Mouse (Mus musculus) spleen, adult 2 months (tissue): ENCODE measurements around the gene Tmem87b. TPM values are rescaled to one million over a fixed set of nuclear protein-coding genes. Genes with fewer than 3 reads are reported as not detected.

Experiments
- DNase-seq, 2 experiments: peaks; one replicate each; pipeline versions ENCODE4 v3.0.0 to v3.0.0-alpha.2; 2012 to 2021; ENCODE audit warnings: low spot score in 2 of 2, low read depth in 1 of 2
- H3K27ac ChIP-seq: fragments of 200-500 bp; 2 replicates; pipeline ENCODE4 v1.5.1; 2012; ENCODE audit warnings: low read length, inconsistent platforms; ENCODE audit not compliant: insufficient read depth
- H3K27me3 ChIP-seq: fragments of 200-500 bp; 2 replicates; pipeline ENCODE4 v1.6.1; 2012; ENCODE audit warnings: mild to moderate bottlenecking, moderate library complexity, low read length, inconsistent platforms; ENCODE audit not compliant: control insufficient read depth, insufficient read depth
- H3K36me3 ChIP-seq: fragments of 200-500 bp; 2 replicates; pipeline ENCODE4 v1.6.1; 2012; ENCODE audit warnings: mild to moderate bottlenecking, low read length, inconsistent platforms; ENCODE audit not compliant: control insufficient read depth, insufficient read depth
- H3K4me1 ChIP-seq: fragments of 200-500 bp; 2 replicates; pipeline ENCODE4 v1.6.1; 2011; ENCODE audit warnings: inconsistent platforms; ENCODE audit not compliant: control insufficient read depth, insufficient read depth, insufficient read length
- H3K4me3 ChIP-seq: fragments of 200-500 bp; 2 replicates; pipeline ENCODE4 v1.5.1; 2011; ENCODE audit warnings: mild to moderate bottlenecking, inconsistent platforms; ENCODE audit not compliant: insufficient read depth, insufficient read length; ENCODE audit errors: extremely low read depth
- CTCF ChIP-seq: fragments of 200-500 bp; IDR thresholded peaks from 2 replicates; pipeline ENCODE4 v1.5.1; 2011; ENCODE audit warnings: mild to moderate bottlenecking, inconsistent platforms; ENCODE audit not compliant: insufficient read depth, insufficient read length, insufficient replicate concordance; ENCODE audit errors: extremely low read depth
- POLR2A ChIP-seq: fragments of 200-500 bp; IDR thresholded peaks from 2 replicates; pipeline ENCODE4 v1.6.1; 2011; ENCODE audit warnings: low read depth, low read length, inconsistent platforms
- WGBS: fragments of 180-500 bp; shearing (Covaris S2); methylation state at CpG from one replicate; pipeline ENCODE4 v1.1.7; 2018; 5-methylcytosine and 5-hydroxymethylcytosine counted together
- polyA plus RNA-seq: library from polyadenylated mRNA; depleted of rRNA; stranded (reverse); fragments of >200 nt; gene quantifications from 2 replicates; pipeline ENCODE4 v1.2.3, GENCODE M21; 2012

Gene Tmem87b
- polyA plus RNA-seq, 1 experiment, result 5.9 TPM

GRCm38 (mm10) chr2:128862636-128863035 lies 44.7 kb downstream of the Tmem87b start, which contains the start of gene Fbln7:
Fbln7 (plus strand) TSS chr2:128862981.
- Histone ChIP-seq H3K27me3 (peaks cover 7% of the 10 kb centered on the region; the same call in 1 of the 2 replicates), H3K27ac (no peak within 1 kb of the TSS), H3K4me1 (no peaks in the 10 kb centered on the region), H3K36me3 (no peaks in the 10 kb centered on the region), H3K4me3 (no peak within 1 kb of the TSS)
- 93% methylated on average over 9 of the region's 9 CpGs for WGBS
- TF ChIP-seq POLR2A, result no peak
- no peak for TF ChIP-seq CTCF
- DNase-seq, result no peak

- DNase-seq, result no peak
- no peak for TF ChIP-seq POLR2A
- no peak for TF ChIP-seq CTCF
- WGBS, result 7% methylated on average over 38 of the region's 38 CpGs
- no peaks in the 10 kb centered on the region for H3K36me3 ChIP-seq
- H3K27me3 ChIP-seq, result peaks cover 7% of the 10 kb centered on the region; the same call in 1 of the 2 replicates
- no peak overlapping the region for H3K27ac ChIP-seq
- no peaks in the 10 kb centered on the region for H3K4me1 ChIP-seq
- no peak overlapping the region; the same call in 1 of the 2 replicates for H3K4me3 ChIP-seq
Observed at GRCm38 (mm10) chr2:128863777-128864331, 45.9 kb downstream of the Tmem87b start.

GRCm38 (mm10) chr2:128865061-128865460 lies 47.1 kb downstream of the Tmem87b start:
- no peaks in the 10 kb centered on the region for H3K4me1 ChIP-seq
- no peak overlapping the region for H3K4me3 ChIP-seq
- TF ChIP-seq POLR2A (no peak), CTCF (no peak)
- DNase-seq, result no peak
- WGBS, result 55% methylated on average over 3 of the region's 3 CpGs
- H3K27ac ChIP-seq, result no peak overlapping the region
- no peaks in the 10 kb centered on the region for H3K36me3 ChIP-seq
- H3K27me3 ChIP-seq, result peaks cover 7% of the 10 kb centered on the region; the same call in 1 of the 2 replicates

- H3K27ac ChIP-seq, result no peak overlapping the region
- no peaks in the 10 kb centered on the region for H3K4me1 ChIP-seq
Observed at GRCm38 (mm10) chr2:128871656-128872055, 53.7 kb downstream of the Tmem87b start.

GRCm38 (mm10) chr2:128872256-128872655 lies 54.3 kb downstream of the Tmem87b start:
- Histone ChIP-seq H3K4me3 (no peak overlapping the region), H3K4me1 (no peaks in the 10 kb centered on the region), H3K27me3 (no peaks in the 10 kb centered on the region), H3K36me3 (no peaks in the 10 kb centered on the region), H3K27ac (no peak overlapping the region)
- DNase-seq, result no peak
- TF ChIP-seq POLR2A (no peak), CTCF (no peak)
- WGBS, result 95% methylated on average over 9 of the region's 9 CpGs

More at GRCm38 (mm10) chr2:128871656-128872055, 53.7 kb downstream of the Tmem87b start:
- DNase-seq, result no peak
- Histone ChIP-seq H3K4me3 (no peak overlapping the region), H3K27me3 (no peaks in the 10 kb centered on the region), H3K36me3 (no peaks in the 10 kb centered on the region)
- WGBS, result 62% methylated on average over 8 of the region's 8 CpGs
- TF ChIP-seq POLR2A (no peak), CTCF (no peak)

GRCm38 (mm10) chr2:128875526-128875925 lies 57.6 kb downstream of the Tmem87b start:
- no peak overlapping the region for H3K4me3 ChIP-seq
- no peaks in the 10 kb centered on the region for H3K27me3 ChIP-seq
- WGBS, result 76% methylated on average over 8 of the region's 8 CpGs
- no peaks in the 10 kb centered on the region for H3K36me3 ChIP-seq
- H3K27ac ChIP-seq, result no peak overlapping the region
- no peak for DNase-seq
- TF ChIP-seq CTCF, result no peak
- no peak for TF ChIP-seq POLR2A
- no peaks in the 10 kb centered on the region for H3K4me1 ChIP-seq

GRCm38 (mm10) chr2:128881236-128881635 lies 63.3 kb downstream of the Tmem87b start:
- no peak for DNase-seq
- TF ChIP-seq POLR2A (no peak), CTCF (no peak)

More at GRCm38 (mm10) chr2:128881236-128881635, 63.3 kb downstream of the Tmem87b start:
- Histone ChIP-seq H3K27ac (no peak overlapping the region), H3K4me3 (no peak overlapping the region), H3K36me3 (no peaks in the 10 kb centered on the region), H3K27me3 (no peaks in the 10 kb centered on the region), H3K4me1 (no peaks in the 10 kb centered on the region)
- 72% methylated on average over 4 of the region's 4 CpGs for WGBS
